Mouse (Mus musculus) cerebellum, adult 8-10 months (tissue): ENCODE measurements at regions not wholly inside any gene's neighbourhood (a gene's known extent, or its start where the extent isn't known, plus 50 kb on each side); places are given as distances from the start of the nearest gene placed in this dataset.
"Not testable (repeated sequence)": the region's sequence is repeated elsewhere in the genome, so short reads cannot be mapped to it uniquely, and the experiment has no call there.

Experiments used
- DNase-seq: peaks from one replicate; pipeline ENCODE4 v3.0.0; 2022

DNA sequence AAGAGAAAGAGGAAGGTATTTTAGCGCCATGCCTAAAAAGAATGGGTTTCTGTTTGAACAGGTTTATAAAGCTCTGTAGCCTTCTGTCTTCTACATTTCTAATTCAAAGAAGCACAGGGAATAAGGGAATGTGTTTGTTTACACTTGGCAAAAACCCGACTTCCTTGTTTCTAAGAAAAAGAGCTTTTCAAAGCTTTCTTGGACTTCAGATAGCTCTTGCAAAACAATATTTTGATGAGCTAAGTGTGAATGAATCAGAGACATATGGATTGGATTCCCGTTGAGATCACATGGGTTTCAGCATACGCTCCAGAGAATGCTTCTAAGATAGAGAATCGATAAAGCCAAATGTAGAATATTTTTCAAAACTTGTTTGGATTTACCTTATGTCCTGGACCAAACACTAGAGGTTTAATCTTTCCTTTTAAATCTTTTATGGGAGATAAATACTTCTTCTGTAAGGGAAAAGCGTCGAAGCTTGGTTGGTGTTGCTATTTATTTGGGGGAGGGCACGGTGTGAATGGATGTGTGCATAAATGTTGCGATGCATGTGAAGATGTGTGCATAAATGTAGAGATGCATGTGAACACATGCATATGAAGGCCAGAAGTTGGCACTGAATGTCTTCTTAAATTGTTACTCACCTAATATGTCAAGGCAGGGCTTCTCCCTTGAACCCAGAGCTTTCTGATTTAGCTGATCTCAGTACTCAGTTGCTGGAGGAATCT is 576.4 kb downstream of the Nyap2 start:
- no peak for DNase-seq

DNA sequence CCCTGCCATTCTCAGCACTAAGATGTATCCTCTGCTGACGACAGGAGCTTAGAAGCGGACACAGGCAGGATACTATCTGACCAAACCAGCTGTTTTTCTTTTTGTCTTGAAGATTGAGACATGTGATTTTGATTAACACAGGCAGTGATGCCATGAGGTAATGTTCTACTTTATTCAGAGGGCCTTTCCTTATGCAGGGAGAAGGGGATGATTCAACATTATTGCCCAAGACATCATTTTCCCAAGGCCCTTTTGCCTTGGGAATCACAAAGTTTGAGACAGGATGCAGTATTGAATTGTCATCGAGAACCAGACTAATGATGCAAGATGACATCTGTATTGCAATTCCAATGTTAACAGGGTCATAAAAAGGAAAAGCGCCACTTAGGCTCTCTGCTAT is 571.7 kb upstream of the Gm9747 start:
- DNase-seq = no peak

DNA sequence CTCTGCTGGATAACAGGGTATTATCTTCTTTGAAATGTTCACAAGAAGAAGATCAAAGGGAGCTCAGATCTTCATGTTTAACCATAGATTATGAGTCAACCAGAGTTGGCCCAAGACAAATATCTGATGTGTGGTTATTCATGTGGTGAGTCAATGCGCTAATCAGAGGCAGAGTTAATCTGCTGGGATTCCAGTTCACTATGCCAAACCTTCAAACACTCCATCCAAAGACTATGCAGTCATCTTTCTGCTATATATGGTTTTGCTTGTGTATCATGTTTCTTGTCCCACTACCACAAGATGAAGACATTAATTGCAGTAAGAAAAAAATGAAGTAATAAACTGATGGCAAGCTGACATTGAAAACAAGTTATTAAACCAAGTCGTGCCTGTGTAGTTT is 561.8 kb upstream of the Gm9747 start:
- DNase-seq = no peak

DNA sequence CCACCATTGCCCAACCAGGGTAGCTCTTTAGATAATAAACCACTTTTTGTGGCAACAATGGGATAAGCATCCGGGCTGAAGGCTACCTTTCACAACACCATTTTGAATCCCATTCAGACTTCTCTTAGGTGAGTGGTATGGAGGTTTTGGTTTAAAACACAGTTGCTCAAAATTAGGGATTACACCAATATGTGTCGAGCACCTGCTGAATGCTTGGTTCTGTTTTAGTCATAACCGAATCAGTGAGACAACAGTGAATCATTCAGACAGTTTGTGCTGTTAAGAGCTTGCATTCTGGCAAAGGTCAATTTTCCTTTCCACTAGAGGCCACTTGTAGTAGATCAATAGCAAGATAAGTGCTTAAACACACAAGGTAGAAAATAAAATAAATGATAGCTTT is 561.2 kb upstream of the Gm9747 start:
- DNase-seq = no peak

DNA sequence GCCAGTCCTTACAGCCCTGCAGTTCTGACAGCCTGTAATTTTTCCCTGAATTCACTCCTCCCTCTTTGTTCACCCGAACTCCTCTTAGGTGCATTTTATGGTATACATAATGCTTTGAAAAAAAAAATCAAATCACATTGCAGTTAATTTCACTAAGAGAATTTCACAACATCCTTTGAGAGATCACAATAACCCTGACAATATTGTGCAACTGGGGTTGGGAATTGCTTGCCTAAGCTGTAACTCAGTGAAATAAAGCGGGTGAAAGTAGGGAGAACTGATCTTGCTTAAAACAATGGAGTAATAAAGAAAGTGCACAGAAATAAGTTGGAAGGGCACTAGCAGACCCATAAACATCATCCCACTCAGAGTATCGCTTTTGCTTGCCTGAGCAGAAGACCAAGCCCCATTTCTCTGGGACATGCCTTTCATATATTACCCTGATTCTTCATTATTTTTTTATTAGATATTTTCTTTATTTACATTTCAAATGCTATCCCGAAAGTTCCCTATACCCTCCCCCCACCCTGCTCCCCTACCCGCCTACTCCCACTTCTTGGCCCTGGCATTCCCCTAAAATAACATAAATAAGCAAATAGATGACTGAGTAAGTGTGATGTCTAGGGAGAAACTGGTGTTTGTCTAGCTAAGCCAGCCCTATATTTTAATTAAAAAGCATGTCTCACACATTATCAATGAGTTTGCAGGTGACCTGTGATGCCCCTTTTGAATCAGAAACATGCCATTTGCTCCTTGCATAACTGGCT is 557.2 kb upstream of the Gm9747 start:
- DNase-seq = no peak

DNA sequence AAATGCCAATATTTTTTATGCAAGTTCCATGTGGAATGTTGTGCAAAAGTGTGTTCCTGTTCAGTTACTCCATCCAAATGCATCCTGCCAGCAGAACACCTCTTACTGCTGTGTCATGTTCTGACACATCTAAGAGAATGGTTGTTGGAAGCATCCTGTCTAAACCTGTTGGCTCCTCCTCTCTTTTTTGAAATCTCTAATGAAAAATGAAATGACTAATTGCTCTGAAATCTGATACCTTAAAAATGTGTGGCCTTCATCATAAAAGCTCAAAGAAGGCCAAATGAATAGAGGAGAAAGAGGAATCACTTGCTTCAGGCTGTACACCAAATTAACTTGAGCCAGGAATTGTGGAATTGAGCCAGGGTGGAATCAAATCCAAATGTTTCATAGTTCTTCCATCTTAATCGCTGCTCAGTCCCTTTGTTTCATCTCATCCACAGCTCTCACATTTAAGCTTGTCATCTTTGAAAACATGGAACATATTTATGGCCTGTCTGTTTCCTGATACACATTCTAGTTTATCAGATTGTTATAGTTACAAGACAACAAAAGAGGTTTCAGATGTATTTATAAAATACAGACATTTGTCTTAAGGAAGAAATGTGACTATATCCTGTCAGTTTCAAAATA is 555.0 kb upstream of the Gm9747 start:
- DNase-seq = no peak

DNA sequence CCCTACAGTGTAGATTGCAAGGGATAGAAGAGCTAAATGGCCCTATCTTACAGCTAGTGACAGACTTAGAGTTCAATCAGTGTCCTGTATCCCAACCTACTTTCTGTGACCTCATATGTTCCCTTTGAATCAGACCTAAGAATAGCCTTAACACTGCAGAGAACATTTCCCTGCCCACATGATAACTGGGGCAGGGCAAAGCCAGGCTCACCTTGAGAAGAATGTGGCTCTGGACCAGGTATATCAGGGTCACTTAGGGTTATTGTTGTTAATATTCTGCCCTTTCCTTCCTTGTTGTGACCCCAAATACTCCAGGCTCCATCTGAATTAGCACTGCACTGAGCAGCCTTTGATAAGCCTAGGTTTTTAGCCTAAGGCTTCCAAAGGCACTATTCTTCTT is 536.8 kb upstream of the Gm9747 start:
- no peak for DNase-seq

DNA sequence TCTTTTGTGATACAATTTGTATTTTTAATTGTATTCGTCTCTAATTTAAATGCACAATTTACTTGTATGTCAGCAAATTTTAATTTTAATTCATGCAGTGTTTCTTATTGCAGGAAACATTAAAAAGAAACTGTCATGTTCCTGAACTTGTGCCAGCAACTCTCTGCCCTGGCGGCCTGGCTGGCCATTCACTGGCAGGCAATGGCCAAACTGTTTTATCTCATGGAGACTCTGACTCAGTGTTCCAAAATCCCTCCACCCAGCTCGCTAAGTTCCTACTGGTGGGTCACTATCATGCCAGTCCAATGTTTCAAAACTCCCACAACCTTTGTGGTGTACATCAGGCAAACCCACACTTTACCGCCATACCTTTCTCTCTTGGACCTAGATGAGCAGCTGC is 523.7 kb upstream of the Gm9747 start:
- DNase-seq = no peak

DNA sequence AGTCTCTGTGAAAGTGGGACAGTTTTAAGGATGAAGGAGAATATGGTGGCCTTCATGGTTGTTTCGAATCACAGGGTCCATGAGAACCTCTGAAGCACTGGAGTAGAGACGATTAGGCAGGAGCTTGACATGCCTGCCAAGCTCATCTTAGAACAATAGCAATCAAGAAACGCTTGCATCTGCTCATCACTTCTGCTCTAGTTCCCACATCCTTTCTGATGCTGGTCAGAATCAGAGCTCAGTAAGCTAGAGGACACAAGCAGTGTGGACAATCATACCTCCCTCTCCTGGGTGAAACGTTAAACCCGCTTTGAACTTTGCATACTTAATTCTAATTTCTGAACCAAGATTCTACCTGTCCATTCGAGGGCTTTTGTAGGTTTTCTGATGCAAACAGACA is 515.8 kb upstream of the Gm9747 start:
- no peak for DNase-seq

DNA sequence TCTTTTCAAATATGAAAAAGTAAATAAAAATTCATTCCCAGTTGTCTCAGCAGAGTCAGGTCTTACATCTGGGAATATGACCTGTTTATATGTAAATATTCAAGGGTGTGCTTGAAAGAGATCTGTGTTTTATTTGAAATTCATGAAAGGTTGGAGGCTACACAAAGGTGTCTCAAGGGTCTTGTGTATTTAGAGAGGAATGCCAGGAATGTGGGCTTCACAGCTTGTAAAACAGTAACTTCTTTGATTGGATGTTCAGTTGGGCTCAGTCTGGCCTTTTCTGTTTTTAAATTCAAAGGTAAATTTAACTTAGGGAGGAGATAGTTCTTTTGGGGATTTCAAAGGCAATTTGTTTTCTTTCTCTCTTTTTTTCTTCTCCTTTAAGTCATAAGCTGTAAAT is 514.7 kb upstream of the Gm9747 start:
- DNase-seq = no peak

DNA sequence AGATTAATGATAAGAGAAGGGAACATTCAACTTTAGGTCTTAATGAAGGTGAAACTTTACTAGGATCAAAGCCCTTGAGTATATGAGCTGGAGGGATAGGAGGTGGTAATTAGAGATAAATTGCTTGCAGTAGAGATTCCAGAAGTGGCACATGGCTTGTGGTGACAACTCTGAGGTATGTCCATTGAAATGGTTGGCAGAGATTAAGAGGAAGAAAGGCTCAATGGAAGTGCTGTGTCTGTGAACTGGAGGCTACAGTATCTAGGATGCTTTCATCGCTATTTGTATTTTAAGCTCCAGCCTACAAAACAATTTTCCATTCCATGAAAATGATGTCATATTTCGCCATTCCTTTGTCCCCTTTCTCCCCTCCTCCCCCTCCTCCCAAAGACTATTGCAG is 508.1 kb upstream of the Gm9747 start:
- DNase-seq = no peak

DNA sequence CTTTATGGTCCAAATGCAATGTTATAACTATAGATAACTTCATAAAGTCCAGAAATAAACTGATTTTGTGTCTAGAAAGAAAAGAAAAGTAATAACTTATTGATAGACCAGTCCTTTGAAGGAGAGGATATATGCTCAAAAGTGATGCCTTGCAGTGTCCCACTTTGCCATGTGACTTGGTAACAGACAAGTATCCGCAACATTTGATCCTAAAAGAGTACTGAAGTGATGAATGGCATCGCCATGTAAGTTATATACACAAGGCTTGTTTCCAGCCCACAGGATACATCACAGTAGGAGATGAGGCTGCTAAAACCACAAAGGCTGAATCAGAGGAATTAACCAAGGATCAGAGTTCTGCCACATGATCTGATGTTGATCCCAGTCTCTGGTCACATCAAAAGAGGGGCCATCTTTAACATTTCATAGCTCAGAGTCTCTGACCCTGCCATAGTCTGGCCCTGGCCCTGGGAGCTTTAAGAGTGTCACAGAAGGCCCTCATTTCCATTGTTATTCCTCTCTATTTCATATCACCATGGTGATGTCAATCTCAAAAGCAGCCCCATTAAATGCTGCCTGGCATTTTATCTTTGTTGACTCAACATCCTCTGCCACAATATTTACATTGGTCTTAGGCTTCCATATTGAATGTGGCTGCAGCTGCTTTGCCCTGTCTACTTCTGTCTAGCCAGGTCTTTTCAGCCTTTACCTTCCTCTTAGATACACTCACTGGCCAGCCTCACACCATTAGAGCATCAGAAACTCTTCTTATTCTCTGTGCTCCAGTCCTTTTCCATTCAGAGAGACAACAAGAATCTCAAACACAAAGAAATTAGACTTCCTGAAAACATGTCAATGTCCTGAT is 506.4 kb upstream of the Gm9747 start:
- no peak for DNase-seq

DNA sequence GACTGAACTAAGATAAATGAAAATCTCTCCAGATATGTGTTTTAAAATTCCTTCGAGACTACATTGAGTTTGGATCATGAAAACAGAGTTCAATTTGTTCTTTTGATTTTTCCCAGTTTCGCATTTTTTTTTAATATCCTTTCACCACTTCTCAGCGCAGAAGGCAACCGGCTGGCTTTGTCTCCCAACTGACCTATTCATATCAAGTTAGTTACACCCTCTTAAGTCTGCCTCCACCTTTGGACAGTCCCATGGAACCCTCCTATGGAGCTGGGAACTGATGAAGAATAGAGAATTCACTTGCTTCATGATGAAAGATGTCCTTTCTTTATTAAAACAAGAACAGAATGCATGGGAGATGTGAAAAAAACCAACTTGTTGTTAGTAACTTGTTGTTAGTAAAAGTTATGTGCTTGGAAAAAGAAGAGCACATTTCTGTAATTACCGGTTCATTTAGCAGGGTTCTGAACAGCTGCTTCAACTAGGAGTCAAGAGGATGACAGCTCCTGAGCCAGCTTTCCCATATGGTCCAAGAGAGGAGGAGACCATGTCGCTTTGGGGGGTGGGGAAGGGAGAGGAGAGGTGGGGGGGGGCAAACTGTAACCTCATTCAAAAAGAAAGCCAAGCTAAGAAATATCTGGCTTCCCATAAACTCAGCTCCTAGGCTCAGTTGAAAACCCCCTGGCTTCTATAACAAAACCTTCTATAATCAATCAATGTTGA is 495.6 kb upstream of the Gm9747 start:
- DNase-seq = no peak

DNA sequence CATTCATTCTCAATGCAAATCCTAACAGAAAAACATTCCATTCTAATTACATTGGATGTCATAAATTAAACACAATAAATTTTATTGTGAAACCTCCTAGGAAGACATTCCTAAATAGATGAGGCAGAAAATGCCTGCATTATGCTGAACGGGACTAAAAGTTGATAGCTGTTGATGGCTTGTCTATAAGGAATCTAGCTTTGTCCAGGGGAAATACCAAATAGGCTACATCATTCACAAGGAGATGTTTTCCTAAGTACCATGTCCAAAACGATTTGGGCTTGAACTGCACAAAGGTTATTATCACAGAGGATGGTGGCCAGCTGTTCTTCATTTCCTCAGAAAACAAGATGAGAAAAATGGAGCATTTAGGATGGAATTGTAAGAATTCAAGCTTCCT is 494.5 kb upstream of the Gm9747 start:
- DNase-seq = no peak

DNA sequence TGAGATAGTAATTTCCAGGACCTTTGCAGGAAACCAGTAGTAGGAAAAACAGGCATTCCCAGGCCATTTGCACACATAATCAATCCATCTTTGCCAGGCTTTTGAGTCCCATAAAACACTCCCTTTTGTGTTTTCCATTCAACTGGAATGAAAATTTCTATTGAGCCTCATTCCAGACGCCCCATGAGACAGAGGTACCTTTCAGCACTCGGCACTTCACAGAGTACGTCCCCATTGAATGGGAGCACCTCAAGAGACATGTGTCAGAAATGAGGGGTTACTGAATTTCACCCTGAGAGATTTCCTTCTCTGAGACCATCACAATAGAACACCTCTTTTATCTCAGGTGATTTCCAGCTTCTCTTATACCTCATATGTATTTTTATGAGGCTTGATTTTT is 493.5 kb upstream of the Gm9747 start:
- DNase-seq = no peak

DNA sequence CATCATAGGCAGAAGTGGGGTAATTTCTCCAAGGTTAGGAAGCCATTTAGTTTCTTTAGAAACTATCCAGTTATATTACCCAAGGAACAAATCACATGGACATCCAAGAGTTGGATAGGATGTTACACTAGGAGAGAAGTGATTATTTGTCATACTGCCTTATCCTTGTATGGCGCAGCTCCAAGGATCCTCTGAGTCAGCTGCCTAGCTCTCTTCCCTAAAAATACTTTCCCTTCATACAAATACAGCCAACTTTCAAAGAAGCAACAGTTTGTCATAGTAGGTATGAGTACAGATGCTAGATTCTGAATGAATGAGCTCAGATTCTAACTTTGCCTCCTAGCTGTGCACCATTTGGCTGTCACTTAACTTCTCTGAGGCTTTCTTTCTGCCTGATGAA is 492.9 kb upstream of the Gm9747 start:
- DNase-seq = no peak

DNA sequence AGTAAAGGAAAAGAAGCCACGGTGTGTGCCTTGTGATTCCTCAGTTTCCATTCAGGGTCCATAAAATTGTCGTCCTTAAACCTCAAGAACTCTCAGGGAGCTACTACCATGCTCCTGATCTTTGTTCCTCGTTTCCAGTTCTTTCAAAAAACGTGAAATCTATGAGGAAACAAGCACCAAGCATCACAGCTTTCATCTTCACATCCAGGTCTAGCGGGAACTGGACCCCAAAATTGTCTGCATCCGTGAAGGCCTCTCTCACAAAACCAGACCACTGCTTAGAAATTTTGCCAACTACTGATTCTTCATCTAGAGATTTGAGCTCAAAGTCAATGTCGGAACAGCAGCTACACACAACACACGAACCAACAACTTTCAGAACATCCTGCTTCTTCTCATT is 491.0 kb upstream of the Gm9747 start:
- DNase-seq = not testable (repeated sequence)

DNA sequence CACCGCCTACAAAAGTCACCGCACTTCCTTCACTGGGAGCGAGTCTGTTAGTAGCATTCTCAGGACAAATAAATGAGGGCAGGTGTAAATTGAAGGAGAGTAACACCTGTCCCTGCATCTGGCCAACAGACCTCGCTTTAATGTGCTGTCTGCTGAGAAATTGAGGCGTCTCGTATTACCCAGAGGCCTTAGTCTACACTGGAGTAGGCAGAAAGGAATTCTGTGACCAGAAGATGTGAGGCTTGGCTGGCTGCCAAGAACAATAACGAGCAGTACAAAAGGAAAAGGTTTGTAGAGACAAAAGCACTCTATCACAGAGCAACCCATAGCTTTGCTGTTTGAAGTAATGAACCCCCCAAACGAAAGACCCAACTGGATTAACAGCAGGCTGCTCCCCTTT is 488.4 kb upstream of the Gm9747 start:
- DNase-seq = no peak

DNA sequence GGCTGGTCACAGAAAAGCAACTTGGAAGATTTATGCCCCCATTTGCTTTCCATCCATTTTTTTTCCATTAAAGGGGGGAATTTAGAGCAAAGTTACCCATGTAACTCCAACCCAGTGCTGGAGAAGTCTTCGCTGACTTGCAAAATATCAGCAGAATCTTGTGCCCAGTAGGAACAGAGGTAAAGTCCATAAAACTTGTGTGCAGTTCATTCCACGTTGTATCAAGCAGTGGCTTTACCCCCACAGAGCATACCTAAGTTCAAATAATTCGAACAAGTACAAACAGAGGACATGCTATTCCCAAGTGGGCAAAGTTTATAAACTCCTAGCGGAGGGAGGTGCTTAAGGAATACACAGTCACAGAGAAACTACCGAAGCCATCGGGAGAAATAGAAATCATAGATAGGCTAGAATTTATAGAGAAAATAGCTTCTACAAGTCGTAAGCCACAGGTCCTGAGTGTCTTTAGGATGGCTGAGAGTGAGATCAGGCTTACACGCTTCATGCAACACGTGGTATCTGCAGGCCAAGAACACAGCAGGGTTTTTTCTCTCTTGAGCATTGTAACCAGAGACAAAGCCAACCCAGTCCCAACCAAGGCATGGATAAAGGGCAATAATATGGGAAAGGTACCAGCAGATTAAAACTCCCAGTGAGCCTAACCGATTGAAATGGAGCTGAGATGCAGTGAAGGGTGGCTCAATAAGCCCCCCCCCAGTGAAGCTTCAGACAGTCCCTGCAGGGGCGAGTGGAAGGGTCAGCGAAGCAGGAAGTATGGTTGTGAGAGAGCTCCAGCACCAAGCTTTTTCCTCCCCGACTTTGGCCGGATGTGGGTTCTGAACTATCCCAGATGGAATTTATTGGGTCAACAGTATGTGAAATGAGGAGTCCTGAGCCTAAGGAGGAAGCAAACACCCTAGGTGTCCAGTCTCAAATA is 487.6 kb upstream of the Gm9747 start:
- no peak for DNase-seq

DNA sequence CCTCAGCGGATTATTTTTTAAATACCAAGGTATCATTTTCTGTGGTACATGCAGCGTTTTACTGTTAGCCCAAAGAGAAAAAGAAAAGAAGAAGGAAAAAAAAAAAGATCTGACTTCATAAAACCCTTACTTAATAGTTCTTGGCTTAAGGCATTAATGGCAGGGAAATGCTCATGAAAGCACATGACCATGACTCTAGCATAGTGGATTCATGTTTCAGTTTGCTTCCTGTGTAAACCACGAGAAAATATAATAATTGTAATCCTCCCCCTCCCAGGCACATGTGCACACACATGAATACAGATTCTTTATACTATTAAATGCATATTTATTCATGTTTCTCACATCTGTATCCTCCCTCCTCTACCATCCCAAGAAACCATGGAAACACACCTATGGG is 486.9 kb upstream of the Gm9747 start:
- DNase-seq = no peak

DNA sequence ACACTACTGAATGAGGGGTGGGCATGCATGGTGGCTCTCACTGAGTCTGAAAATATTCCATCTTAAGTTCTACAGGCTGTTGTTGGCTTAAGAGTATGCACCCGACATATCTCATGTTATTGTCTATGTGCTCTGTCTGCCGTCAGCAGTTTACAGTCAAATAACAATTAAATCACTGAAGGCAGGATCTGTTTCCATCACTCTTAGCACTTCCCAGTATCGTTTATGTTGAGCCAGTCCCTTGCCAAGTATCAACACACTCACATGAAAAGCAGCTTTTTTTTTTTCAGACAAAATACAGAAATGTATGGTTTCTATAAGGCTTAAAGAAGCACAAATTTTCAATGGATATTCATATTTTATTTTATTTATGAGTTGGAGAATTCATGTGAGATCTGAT is 485.9 kb upstream of the Gm9747 start:
- no peak for DNase-seq
